Mouse (Mus musculus) Patski (cell line): ENCODE results near the gene Gm10663. TPM values are rescaled to one million over a fixed set of nuclear protein-coding genes. Genes with fewer than 3 reads are reported as not detected.

Experiments used
- ATAC-seq: fragments of 100-300 bp; one replicate; pipeline ENCODE4 v1.8.0; 2021
- CTCF ChIA-PET: fragments of 350-600 bp; sonication (Branson Sonifier 250); formaldehyde crosslinking; loops from one replicate; lab custom pipeline; 2022; ENCODE audit warnings: inconsistent platforms; lab: Charles Lee
- POLR2A ChIA-PET: fragments of 350-600 bp; sonication (Branson Sonifier 250); formaldehyde crosslinking; loops from one replicate; lab custom pipeline; 2022; ENCODE audit warnings: antibody characterized with exemption, inconsistent platforms; lab: Charles Lee
- DNase-seq: peaks from one replicate; pipeline ENCODE4 v3.0.0-alpha.2; 2011; ENCODE audit warnings: low read depth, low spot score
- H3K27me3 ChIP-seq: fragments of 371-371 bp; one replicate; pipeline ENCODE4 v1.5.1; 2021
- CTCF ChIP-seq: fragments of 100-300 bp; IDR thresholded peaks from one replicate; pipeline ENCODE4 v1.5.1; 2021
- in situ Hi-C: fragments of 300-500 bp; cut with MboI; formaldehyde crosslinking; loops from 3 replicates; pipeline ENCODE4 v1.11.1; 2018; ENCODE audit warnings: low pct_unique_long_range_greater_than_20kb, mixed read lengths
- polyA plus RNA-seq: library from polyadenylated mRNA; unstranded; gene quantifications from one replicate; pipeline ENCODE4 v1.2.3, GENCODE M21; 2021

Gene Gm10663
- polyA plus RNA-seq, 1 experiment from 2014 or later: not detected

DNA sequence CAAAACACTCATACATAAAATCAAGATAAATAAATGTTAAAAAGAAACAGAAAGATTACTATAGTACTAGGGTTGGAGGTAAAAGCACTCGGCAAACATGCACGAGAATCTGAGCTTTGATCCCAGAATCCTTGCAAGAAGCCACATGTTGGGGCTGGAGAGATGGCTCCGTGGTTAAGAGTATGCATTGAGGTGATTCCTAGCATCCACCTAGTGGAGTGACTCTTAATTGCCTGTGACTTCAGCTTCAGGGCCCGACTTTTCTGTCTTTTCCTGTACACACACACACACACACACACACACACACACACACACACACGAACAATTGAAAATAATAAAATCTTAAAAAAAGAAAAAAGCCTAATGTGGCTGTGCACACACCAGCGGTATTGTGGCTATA, 34.1 kb downstream of the Gm10663 start:
- TF ChIP-seq CTCF: no peak
- ATAC-seq (no peak), DNase-seq (no peak)
- ChIA-PET POLR2A (interaction anchor here (0.9 to 1.3 kb wide), 2 partner anchors 9 to 81 kb away, joined by 3 read pairs; no protein-coding TSS in a partner anchor), CTCF (interaction anchor here (1.0 to 2.5 kb wide), 4 partner anchors 20 to 90 kb away, joined by 3 to 12 read pairs (median 6); partner anchors contain the start of genes Trim60 and Trim61)
- H3K27me3 ChIP-seq: no peaks in the 10 kb centered on the region
- in situ Hi-C loops: loop anchor here (5.0 to 25.0 kb wide), 2 partner anchors 82 to 347 kb away; no protein-coding TSS in a partner anchor

DNA sequence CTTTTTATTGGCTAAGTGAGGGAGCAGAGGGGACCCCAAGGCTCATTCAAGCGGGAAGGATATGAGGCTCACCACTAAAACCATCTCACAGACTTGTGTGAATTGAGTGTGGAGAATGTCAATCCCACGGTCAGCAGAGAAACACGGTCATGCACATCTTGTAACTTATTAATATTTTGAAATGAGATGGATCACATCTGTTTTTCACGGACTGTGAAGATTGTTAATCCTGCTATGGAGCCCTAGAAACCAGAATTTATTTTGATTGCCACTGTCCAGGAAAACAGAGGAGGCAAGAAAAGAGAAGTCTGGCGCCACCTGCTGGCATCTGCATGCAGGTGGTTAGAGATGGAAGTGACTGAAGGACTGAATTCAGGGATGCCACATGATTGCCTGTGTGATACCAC, 35.5 kb downstream of the Gm10663 start:
- CTCF ChIA-PET: interaction anchor here (0.6 to 2.6 kb wide), 5 partner anchors 10 to 92 kb away, joined by 3 to 11 read pairs (median 3); partner anchors contain the start of genes Trim60 and Trim61
- DNase-seq (peak; percentile 63), ATAC-seq (peak; percentile 96)
- H3K27me3 ChIP-seq: no peaks in the 10 kb centered on the region
- in situ Hi-C loops: loop anchor here (25.0 kb wide), 1 partner anchor 348 kb away; no protein-coding TSS in a partner anchor
- POLR2A ChIA-PET: no interaction called here
- TF ChIP-seq CTCF: peak; percentile 96

DNA sequence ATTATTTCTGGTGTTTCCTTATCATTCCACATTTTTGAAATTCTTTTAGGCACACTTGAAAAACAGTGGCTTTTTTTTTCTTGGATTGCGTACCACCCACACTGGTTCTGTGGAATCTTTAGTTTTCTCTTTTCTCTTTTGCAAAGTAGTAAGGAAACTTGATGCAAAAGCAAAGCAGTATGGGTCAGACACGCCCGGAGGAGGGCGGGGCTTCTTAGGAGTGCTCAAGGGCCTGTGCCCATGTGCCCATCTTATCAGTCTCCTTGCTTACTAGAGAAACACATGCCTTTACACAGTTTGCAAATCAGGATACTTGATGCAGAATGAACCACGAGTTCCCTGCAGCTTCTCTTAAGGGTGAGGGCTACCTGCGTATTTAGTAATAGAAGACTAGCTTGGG, 37.3 kb downstream of the Gm10663 start:
- H3K27me3 ChIP-seq: no peaks in the 10 kb centered on the region
- TF ChIP-seq CTCF: no peak
- DNase-seq: no peak
- POLR2A ChIA-PET: no interaction called here
- CTCF ChIA-PET: interaction anchor here (1.7 to 2.6 kb wide), 2 partner anchors 89 to 97 kb away, joined by 4 to 11 read pairs; no protein-coding TSS in a partner anchor
- in situ Hi-C loops: loop anchor here (25.0 kb wide), 1 partner anchor 350 kb away; no protein-coding TSS in a partner anchor
- no peak for ATAC-seq

DNA sequence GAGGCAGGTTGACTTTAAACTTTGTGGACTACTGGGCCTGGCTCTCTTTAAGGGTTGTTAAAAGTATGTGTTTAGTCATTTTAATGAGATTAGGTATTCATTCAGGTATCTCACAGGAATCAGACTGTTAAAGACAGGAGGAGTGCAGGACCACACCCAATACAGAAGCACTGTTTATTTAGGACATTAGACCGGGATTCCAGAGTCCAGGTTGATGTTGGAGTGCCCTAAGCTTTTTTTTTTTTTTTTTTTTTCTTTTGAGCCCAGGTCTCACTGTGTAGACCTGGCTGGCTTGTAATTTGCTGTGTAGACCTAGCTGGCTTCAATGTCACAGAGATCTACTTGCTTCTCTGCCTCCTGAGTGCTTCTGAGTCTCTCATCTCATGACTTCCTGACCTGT, 51.2 kb downstream of the Gm10663 start:
- ChIA-PET CTCF (no interaction called here), POLR2A (interaction anchor here (1.0 kb wide), 1 partner anchor 13 kb away, joined by 3 read pairs; no protein-coding TSS in a partner anchor)
- H3K27me3 ChIP-seq: peaks cover 27% of the 10 kb centered on the region
- ATAC-seq: no peak
- in situ Hi-C loops: no loop called here
- DNase-seq: no peak
- no peak for TF ChIP-seq CTCF

DNA sequence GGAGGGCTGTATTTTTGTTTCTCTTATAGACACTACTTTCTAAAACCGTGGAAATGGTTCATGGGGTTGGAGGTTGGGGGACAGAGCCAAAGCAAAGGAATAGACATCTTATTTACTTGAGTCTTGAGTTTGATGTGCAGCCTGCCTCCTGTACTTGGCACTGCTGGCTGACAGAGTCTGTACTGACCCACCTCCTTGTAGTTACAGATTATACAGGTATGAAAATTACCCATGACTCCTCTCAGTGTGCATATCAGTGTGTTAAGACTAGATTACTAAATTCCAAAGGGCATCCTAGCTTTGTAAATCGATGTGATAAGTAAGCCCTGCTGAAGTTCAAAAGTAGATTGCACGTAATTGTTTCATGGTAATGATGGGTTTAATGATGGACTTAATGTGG, 51.6 kb downstream of the Gm10663 start:
- ATAC-seq (no peak), DNase-seq (no peak)
- TF ChIP-seq CTCF: no peak
- peaks cover 27% of the 10 kb centered on the region for H3K27me3 ChIP-seq
- ChIA-PET POLR2A (interaction anchor here (1.0 kb wide), 1 partner anchor 13 kb away, joined by 3 read pairs; no protein-coding TSS in a partner anchor), CTCF (no interaction called here)
- in situ Hi-C loops: no loop called here

Other genes starting within 250 kb of the Gm10663 start
- gene Klhl2, start 225.0 kb upstream of the Gm10663 start, polyA plus RNA-seq: 30.3 TPM
- gene Tmem192, start 127.8 kb upstream of the Gm10663 start, polyA plus RNA-seq: 57.9 TPM
- 0.15 TPM for gene Trim75, start 87.2 kb upstream of the Gm10663 start, polyA plus RNA-seq
- gene Trim61, start 56.5 kb upstream of the Gm10663 start, polyA plus RNA-seq: 1.8 TPM
- gene Trim60, start 56.4 kb upstream of the Gm10663 start, polyA plus RNA-seq: 0.35 TPM
- 59.2 TPM for gene Apela, start 37.7 kb upstream of the Gm10663 start, polyA plus RNA-seq
- gene BC030870, start 54.5 kb downstream of the Gm10663 start, polyA plus RNA-seq: not detected